Mouse (Mus musculus): ENCODE measurements at regions not wholly inside any gene's neighbourhood (a gene's known extent, or its start where the extent isn't known, plus 50 kb on each side); places are given as distances from the start of the nearest gene placed in this dataset.
A peak's percentile ranks its signal among the peaks of the same experiment; 100 is the strongest.

DNA sequence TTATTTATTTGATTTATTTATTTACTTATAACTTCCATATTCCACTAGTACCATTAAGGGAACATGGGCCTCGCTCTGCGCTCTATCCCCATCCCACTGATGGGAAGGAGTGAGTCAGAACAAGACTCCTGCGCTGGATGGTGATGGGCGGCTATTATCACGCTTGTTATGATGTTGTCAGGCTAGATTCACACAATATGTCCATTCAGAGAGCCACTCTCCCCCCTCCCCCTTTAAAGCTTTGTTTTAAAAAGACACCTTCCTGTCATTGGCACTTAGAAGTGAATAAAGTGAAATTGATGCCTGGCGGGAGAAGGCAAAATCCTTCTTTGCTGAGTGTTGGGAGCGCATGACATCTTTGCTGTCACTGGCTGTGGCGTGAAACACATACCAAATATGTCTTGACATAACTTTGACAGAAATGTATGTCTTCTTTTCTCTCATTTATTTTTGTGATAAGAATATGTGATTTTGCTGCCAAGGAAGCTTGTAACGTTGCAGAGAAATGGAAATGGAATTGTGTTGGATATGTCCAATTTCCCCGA lies 449.7 kb downstream of the Sox2 start:
- Histone ChIP-seq H3K36me3 (ENCODE audit: control insufficient read depth, insufficient read depth, low read length) (no peaks in the 10 kb centered on the region), H3K9ac (ENCODE audit: low read depth, low read length) (no peak overlapping the region), H3K4me3 (ENCODE audit: low read length) (no peak overlapping the region), H3K4me2 (replicated peaks; ENCODE audit: low read depth, low read length) (no peak overlapping the region), H3K4me1 (ENCODE audit: control insufficient read depth, insufficient read depth, low read length) (no peaks in the 10 kb centered on the region), H3K27me3 (ENCODE audit: control insufficient read depth, insufficient read depth, low read length) (no peaks in the 10 kb centered on the region; the same call in 1 of the 2 replicates), H3K9me3 (ENCODE audit: control insufficient read depth, low read length) (no peaks in the 10 kb centered on the region), H3K27ac (ENCODE audit: low read depth, low read length) (no peak overlapping the region)
- 75% methylated on average over 10 of the region's 10 CpGs for WGBS
- no peak for ATAC-seq (ENCODE audit: low FRiP score, low TSS enrichment)

DNA sequence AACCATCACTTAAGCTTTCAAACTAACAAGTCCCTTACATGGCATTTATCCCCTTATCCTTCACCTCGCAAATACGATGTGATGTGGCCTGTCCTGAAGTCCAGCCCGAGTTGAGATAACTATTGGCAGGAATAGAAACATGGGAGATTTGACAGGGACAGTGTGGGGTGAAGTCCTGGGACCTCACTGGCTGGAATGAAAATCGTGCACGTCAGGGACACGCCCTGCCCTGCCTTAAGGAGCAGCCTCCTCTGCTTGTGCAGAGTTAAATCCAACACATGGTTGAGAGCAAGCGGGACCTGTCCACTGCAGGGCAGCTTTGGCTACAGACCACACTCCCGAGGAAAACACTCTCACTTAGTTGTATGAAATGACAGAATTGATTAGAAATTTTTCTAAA lies 451.1 kb downstream of the Sox2 start:
- no peak overlapping the region for H3K4me2 ChIP-seq (replicated peaks; ENCODE audit: low read depth, low read length)
- H3K9ac ChIP-seq (ENCODE audit: low read depth, low read length): no peak overlapping the region
- no peak overlapping the region for H3K4me3 ChIP-seq (ENCODE audit: low read length)
- no peaks in the 10 kb centered on the region; the same call in 1 of the 2 replicates for H3K27me3 ChIP-seq (ENCODE audit: control insufficient read depth, insufficient read depth, low read length)
- H3K36me3 ChIP-seq (ENCODE audit: control insufficient read depth, insufficient read depth, low read length): no peaks in the 10 kb centered on the region
- no peak overlapping the region for H3K27ac ChIP-seq (ENCODE audit: low read depth, low read length)
- H3K4me1 ChIP-seq (ENCODE audit: control insufficient read depth, insufficient read depth, low read length): no peaks in the 10 kb centered on the region
- no peak for ATAC-seq (ENCODE audit: low FRiP score, low TSS enrichment)
- H3K9me3 ChIP-seq (ENCODE audit: control insufficient read depth, low read length): no peaks in the 10 kb centered on the region
- WGBS: 82% methylated on average over 8 of the region's 8 CpGs

DNA sequence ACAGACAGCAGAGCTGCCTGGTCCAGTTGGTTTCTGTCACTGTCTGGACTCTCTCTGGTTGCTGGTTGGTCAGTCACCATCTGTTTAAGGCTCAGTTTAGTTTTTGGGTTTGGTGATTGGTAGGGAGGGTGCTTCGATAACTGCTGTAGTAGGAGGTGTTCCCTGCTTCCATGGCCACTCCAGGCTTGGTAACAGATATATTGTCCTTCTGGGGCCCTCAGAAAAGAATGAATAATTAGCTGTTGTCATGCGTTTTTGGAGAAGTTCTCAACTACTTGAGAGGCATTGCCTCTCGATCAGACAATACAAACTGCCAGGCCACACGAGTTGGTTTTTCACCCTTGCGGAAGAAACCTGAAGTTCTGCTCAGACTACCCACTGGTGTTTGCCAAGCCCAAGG lies 451.7 kb downstream of the Sox2 start:
- Histone ChIP-seq H3K9ac (ENCODE audit: low read depth, low read length) (no peak overlapping the region), H3K9me3 (ENCODE audit: control insufficient read depth, low read length) (no peaks in the 10 kb centered on the region), H3K4me2 (replicated peaks; ENCODE audit: low read depth, low read length) (no peak overlapping the region), H3K4me1 (ENCODE audit: control insufficient read depth, insufficient read depth, low read length) (no peaks in the 10 kb centered on the region), H3K27me3 (ENCODE audit: control insufficient read depth, insufficient read depth, low read length) (no peaks in the 10 kb centered on the region; the same call in 1 of the 2 replicates), H3K36me3 (ENCODE audit: control insufficient read depth, insufficient read depth, low read length) (no peaks in the 10 kb centered on the region), H3K4me3 (ENCODE audit: low read length) (no peak overlapping the region), H3K27ac (ENCODE audit: low read depth, low read length) (no peak overlapping the region)
- 65% methylated on average over 5 of the region's 5 CpGs for WGBS
- no peak for ATAC-seq (ENCODE audit: low FRiP score, low TSS enrichment)

DNA sequence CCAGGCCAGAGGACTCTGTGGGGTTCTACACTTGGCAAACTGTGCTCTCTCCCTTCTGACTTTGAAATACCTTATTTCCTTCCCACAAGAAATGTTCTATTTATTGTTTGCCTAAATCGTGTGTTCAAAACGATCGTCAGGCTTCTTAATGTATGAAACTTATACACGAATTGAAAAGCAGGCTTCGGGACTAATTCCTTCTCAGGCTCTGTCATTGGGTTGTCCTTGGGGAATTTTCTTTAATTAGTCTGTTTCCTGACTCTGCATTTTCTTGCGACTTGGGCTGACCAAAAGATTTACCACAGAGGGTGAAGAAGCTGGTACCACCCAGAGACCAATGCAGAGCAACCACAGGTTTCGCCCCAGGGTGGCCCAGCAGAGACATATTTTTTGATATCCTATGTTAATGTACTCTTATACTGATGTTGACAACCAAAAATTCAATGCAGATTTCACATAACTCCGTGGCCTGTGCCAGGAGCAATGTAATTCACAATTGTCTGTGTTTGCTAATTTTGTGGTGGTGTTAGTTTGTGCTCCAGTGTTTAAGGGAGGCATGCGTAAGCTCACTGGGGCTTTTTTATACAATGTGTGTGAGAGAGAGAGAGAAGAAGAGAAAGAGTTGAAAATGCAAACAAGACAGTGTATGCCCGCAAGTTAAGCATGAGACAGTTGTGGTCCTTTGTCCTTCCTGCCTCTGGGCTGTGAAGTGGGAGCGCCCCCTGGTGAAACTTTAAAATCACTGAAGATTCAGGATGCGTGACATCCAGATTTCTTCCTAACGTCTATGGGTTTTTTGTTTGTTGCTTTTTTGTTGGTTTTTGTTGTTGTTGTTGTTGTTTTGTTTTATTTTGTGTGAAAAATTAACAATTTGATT lies 452.7 kb downstream of the Sox2 start:
- 0 out of 2 replicates have a peak, but pooled peaks have one; percentile 49 for ATAC-seq (ENCODE audit: low FRiP score, low TSS enrichment)
- no peak overlapping the region for H3K4me3 ChIP-seq (ENCODE audit: low read length)
- no peaks in the 10 kb centered on the region for H3K9me3 ChIP-seq (ENCODE audit: control insufficient read depth, low read length)
- no peaks in the 10 kb centered on the region for H3K4me1 ChIP-seq (ENCODE audit: control insufficient read depth, insufficient read depth, low read length)
- H3K4me2 ChIP-seq (replicated peaks; ENCODE audit: low read depth, low read length): no peak overlapping the region
- no peaks in the 10 kb centered on the region for H3K36me3 ChIP-seq (ENCODE audit: control insufficient read depth, insufficient read depth, low read length)
- no peaks in the 10 kb centered on the region; the same call in 1 of the 2 replicates for H3K27me3 ChIP-seq (ENCODE audit: control insufficient read depth, insufficient read depth, low read length)
- H3K27ac ChIP-seq (ENCODE audit: low read depth, low read length): no peak overlapping the region
- 51% methylated on average over 13 of the region's 13 CpGs for WGBS
- H3K9ac ChIP-seq (ENCODE audit: low read depth, low read length): no peak overlapping the region

DNA sequence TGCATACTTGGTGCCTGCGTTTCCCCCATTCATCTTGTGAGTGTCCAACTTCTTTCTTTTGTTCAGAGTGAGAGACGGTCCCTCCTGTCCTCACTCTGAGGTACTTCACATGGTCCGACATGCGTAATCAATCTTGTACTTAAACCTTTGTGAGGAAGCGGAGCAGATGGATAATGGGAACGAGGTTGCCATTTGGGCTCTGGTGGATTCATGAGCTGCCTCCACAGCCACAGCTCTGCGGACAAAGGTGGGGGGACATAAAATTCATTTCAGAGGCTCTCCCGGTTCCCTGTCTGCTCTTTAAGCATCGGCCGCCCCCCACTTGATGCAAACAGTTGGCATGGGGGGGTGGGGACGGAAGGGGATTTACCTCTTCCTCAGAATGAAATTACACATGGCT lies 454.7 kb downstream of the Sox2 start:
- no peak overlapping the region for H3K9ac ChIP-seq (ENCODE audit: low read depth, low read length)
- WGBS: 51% methylated on average over 11 of the region's 11 CpGs
- no peak overlapping the region for H3K4me2 ChIP-seq (replicated peaks; ENCODE audit: low read depth, low read length)
- ATAC-seq (ENCODE audit: low FRiP score, low TSS enrichment): no peak
- H3K4me3 ChIP-seq (ENCODE audit: low read length): no peak overlapping the region
- no peaks in the 10 kb centered on the region for H3K36me3 ChIP-seq (ENCODE audit: control insufficient read depth, insufficient read depth, low read length)
- H3K27me3 ChIP-seq (ENCODE audit: control insufficient read depth, insufficient read depth, low read length): no peaks in the 10 kb centered on the region; the same call in 1 of the 2 replicates
- H3K9me3 ChIP-seq (ENCODE audit: control insufficient read depth, low read length): no peaks in the 10 kb centered on the region
- no peaks in the 10 kb centered on the region for H3K4me1 ChIP-seq (ENCODE audit: control insufficient read depth, insufficient read depth, low read length)
- no peak overlapping the region for H3K27ac ChIP-seq (ENCODE audit: low read depth, low read length)

DNA sequence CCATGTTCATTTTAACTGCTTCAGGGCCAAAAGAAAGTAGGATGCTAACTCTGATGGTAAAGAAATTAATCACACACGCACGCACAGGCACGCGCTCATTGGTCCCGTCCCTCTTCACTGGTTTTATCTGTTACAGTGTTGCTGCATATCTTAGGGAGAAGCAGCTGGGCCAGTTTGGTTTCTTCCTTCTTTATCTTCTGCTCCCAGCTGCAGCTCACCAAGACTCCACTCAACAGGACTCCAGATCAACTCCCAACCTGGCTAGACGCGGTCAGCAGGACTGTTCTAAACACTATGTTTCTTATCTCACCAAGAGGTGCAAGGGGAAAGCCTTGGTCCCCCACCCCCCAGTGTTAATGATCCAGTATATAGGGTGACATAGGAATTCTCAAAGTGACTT lies 455.9 kb downstream of the Sox2 start:
- Histone ChIP-seq H3K4me2 (replicated peaks; ENCODE audit: low read depth, low read length) (no peak overlapping the region), H3K27ac (ENCODE audit: low read depth, low read length) (no peak overlapping the region), H3K4me1 (ENCODE audit: control insufficient read depth, insufficient read depth, low read length) (no peaks in the 10 kb centered on the region), H3K27me3 (ENCODE audit: control insufficient read depth, insufficient read depth, low read length) (no peaks in the 10 kb centered on the region; the same call in 1 of the 2 replicates), H3K9me3 (ENCODE audit: control insufficient read depth, low read length) (no peaks in the 10 kb centered on the region), H3K4me3 (ENCODE audit: low read length) (no peak overlapping the region), H3K9ac (ENCODE audit: low read depth, low read length) (no peak overlapping the region), H3K36me3 (ENCODE audit: control insufficient read depth, insufficient read depth, low read length) (no peaks in the 10 kb centered on the region)
- 81% methylated on average over 7 of the region's 7 CpGs for WGBS
- ATAC-seq (ENCODE audit: low FRiP score, low TSS enrichment): no peak

DNA sequence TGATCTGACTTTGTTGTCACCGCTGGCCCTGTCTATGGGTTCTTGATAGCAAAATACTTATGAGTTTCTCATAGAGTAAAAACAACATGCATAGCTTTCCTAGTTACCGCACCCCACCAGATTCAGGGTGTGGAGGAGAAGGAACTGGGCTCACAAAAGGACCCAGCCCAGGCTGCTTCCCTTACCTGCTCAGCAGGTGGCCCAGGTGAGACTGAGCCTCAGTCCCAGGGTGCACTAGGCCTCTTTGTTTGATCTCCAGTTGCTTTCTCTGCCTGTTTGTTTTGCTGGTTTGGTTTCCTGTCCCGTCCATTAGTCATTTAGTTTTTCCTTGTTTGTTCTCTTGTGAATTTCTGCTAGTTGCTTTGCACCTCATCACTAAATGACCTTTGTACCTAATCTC lies 483.3 kb downstream of the Sox2 start:
- Histone ChIP-seq H3K9ac (ENCODE audit: low read depth, low read length) (no peak overlapping the region), H3K9me3 (ENCODE audit: control insufficient read depth, low read length) (no peaks in the 10 kb centered on the region), H3K4me1 (ENCODE audit: control insufficient read depth, insufficient read depth, low read length) (no peaks in the 10 kb centered on the region), H3K36me3 (ENCODE audit: control insufficient read depth, insufficient read depth, low read length) (no peaks in the 10 kb centered on the region), H3K27me3 (ENCODE audit: control insufficient read depth, insufficient read depth, low read length) (no peaks in the 10 kb centered on the region), H3K4me2 (replicated peaks; ENCODE audit: low read depth, low read length) (no peak overlapping the region), H3K27ac (ENCODE audit: low read depth, low read length) (no peak overlapping the region), H3K4me3 (ENCODE audit: low read length) (no peak overlapping the region)
- ATAC-seq (ENCODE audit: low FRiP score, low TSS enrichment): no peak
- 85% methylated on average over 3 of the region's 3 CpGs for whole genome bisulfite sequencing

DNA sequence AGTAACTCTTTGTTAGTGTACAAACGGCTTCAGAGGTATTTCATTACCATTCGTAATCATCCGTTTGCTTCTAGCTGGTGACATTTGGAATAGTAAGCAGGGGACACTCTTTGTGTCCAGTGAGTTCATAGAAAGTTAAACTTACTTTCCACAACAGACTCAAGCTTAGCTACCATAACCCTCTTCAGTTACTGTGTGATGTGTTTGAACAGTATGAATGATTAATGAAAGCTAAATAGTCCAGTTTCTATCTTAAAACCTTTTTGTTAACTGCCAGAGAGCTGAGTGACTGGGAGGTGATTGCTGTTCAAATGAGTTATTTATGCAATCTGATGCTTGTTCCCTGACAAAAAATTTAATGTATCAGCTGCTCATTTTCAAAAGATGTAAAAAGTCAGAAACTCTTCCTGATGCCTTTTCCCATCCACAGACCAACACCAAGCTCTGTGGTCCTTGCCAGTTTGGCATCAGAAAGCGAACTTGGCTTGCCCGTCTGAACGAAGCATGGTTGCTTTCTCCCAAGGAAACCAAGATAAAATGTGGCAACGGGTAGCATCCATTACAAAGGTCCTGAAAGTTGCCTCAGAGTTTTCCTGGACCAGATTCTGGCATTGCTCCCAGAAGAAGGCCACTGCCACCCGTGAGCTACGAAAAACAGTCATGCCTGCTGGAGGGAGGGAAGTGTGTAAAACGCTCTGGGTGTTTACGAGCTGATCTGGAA lies 491.5 kb downstream of the Sox2 start:
- H3K27ac ChIP-seq (ENCODE audit: low read depth, low read length): no peak overlapping the region
- H3K36me3 ChIP-seq (ENCODE audit: control insufficient read depth, insufficient read depth, low read length): no peaks in the 10 kb centered on the region
- H3K9ac ChIP-seq (ENCODE audit: low read depth, low read length): no peak overlapping the region
- 73% methylated on average over 11 of the region's 11 CpGs for WGBS
- H3K4me1 ChIP-seq (ENCODE audit: control insufficient read depth, insufficient read depth, low read length): no peaks in the 10 kb centered on the region
- no peak overlapping the region for H3K4me2 ChIP-seq (replicated peaks; ENCODE audit: low read depth, low read length)
- no peaks in the 10 kb centered on the region for H3K27me3 ChIP-seq (ENCODE audit: control insufficient read depth, insufficient read depth, low read length)
- ATAC-seq (ENCODE audit: low FRiP score, low TSS enrichment): no peak
- no peaks in the 10 kb centered on the region for H3K9me3 ChIP-seq (ENCODE audit: control insufficient read depth, low read length)
- H3K4me3 ChIP-seq (ENCODE audit: low read length): no peak overlapping the region

DNA sequence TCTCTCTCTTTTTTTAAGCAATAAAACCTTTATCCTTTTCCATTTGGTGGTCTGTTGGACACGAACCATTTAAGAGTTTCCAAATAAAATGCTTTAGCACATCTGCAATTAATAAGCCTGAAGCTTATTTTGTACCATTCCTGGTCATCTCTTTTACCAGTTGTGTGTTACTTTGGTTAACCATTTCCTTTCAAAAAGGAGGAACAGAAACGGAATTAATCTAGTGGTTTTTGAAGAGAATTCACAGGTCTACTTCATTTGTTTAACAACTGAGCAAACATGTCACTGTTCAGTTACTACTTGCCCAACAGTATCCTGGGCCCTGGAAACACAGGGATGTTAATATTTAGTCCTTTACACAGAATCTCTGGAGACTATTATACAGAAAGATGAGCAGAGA lies 492.5 kb downstream of the Sox2 start:
- no peak overlapping the region for H3K27ac ChIP-seq (ENCODE audit: low read depth, low read length)
- H3K9me3 ChIP-seq (ENCODE audit: control insufficient read depth, low read length): no peaks in the 10 kb centered on the region
- no peak overlapping the region for H3K4me2 ChIP-seq (replicated peaks; ENCODE audit: low read depth, low read length)
- no peaks in the 10 kb centered on the region for H3K4me1 ChIP-seq (ENCODE audit: control insufficient read depth, insufficient read depth, low read length)
- no peaks in the 10 kb centered on the region for H3K36me3 ChIP-seq (ENCODE audit: control insufficient read depth, insufficient read depth, low read length)
- no peaks in the 10 kb centered on the region for H3K27me3 ChIP-seq (ENCODE audit: control insufficient read depth, insufficient read depth, low read length)
- no peak overlapping the region for H3K9ac ChIP-seq (ENCODE audit: low read depth, low read length)
- no peak for ATAC-seq (ENCODE audit: low FRiP score, low TSS enrichment)
- WGBS: 79% methylated on average over 2 of the region's 2 CpGs
- no peak overlapping the region for H3K4me3 ChIP-seq (ENCODE audit: low read length)
